Mouse (Mus musculus): ENCODE results near the gene Psmb7.

Gene Psmb7

GRCm38 (mm10) chr2:38641761-38642160, 2.1 kb downstream of the Psmb7 start:
- DNase-seq (ENCODE audit: low read depth) = no peak

- DNase-seq (ENCODE audit: low read depth) = no peak
These were observed 6.1 kb downstream of the Psmb7 start for GRCm38 (mm10) chr2:38637716-38638267.

- no peak for DNase-seq (ENCODE audit: low read depth)
These were observed 13.3 kb downstream of the Psmb7 start for GRCm38 (mm10) chr2:38630574-38630973.

- no peak for DNase-seq (ENCODE audit: low read depth)
These were observed 14.4 kb downstream of the Psmb7 start for GRCm38 (mm10) chr2:38629451-38629850.

- no peak for DNase-seq (ENCODE audit: low read depth)
These were observed 15.1 kb downstream of the Psmb7 start for GRCm38 (mm10) chr2:38628801-38629200.

- DNase-seq (ENCODE audit: low read depth) = no peak
These were observed 19.9 kb downstream of the Psmb7 start for GRCm38 (mm10) chr2:38623821-38624590.

- no peak for DNase-seq (ENCODE audit: low read depth)
These were observed 20.5 kb downstream of the Psmb7 start for GRCm38 (mm10) chr2:38623411-38623810.

- no peak for DNase-seq (ENCODE audit: low read depth)
These were observed 22.3 kb downstream of the Psmb7 start for GRCm38 (mm10) chr2:38621610-38622021.

GRCm38 (mm10) chr2:38621076-38621475, 22.8 kb downstream of the Psmb7 start:
- no peak for DNase-seq (ENCODE audit: low read depth)

GRCm38 (mm10) chr2:38619777-38620176, 24.1 kb downstream of the Psmb7 start:
- no peak for DNase-seq (ENCODE audit: low read depth)

GRCm38 (mm10) chr2:38616956-38617872, 26.7 kb downstream of the Psmb7 start:
- no peak for DNase-seq (ENCODE audit: low read depth)

GRCm38 (mm10) chr2:38616072-38616471, 27.8 kb downstream of the Psmb7 start:
- no peak for DNase-seq (ENCODE audit: low read depth)

GRCm38 (mm10) chr2:38614437-38614836, 29.4 kb downstream of the Psmb7 start:
- no peak for DNase-seq (ENCODE audit: low read depth)

GRCm38 (mm10) chr2:38613576-38613975, 30.3 kb downstream of the Psmb7 start:
- no peak for DNase-seq (ENCODE audit: low read depth)

GRCm38 (mm10) chr2:38612596-38612995, 31.3 kb downstream of the Psmb7 start:
- no peak for DNase-seq (ENCODE audit: low read depth)

GRCm38 (mm10) chr2:38610161-38610560, 33.7 kb downstream of the Psmb7 start:
- no peak for DNase-seq (ENCODE audit: low read depth)

- DNase-seq (ENCODE audit: low read depth) = no peak
These were observed 34.6 kb downstream of the Psmb7 start for GRCm38 (mm10) chr2:38609310-38609709.

GRCm38 (mm10) chr2:38608831-38609309, 35.0 kb downstream of the Psmb7 start:
- DNase-seq (ENCODE audit: low read depth) = no peak

- no peak for DNase-seq (ENCODE audit: low read depth)
These were observed 36.2 kb downstream of the Psmb7 start for GRCm38 (mm10) chr2:38607716-38608115.

- no peak for DNase-seq (ENCODE audit: low read depth)
These were observed 43.0 kb downstream of the Psmb7 start for GRCm38 (mm10) chr2:38600842-38601241.

GRCm38 (mm10) chr2:38598395-38598794, 45.5 kb downstream of the Psmb7 start:
- no peak for DNase-seq (ENCODE audit: low read depth)

- DNase-seq (ENCODE audit: low read depth) = peak; percentile 20
These were observed 46.0 kb downstream of the Psmb7 start for GRCm38 (mm10) chr2:38597896-38598295.

- no peak for DNase-seq (ENCODE audit: low read depth)
These were observed 49.0 kb downstream of the Psmb7 start for GRCm38 (mm10) chr2:38594874-38595273.

Measured in c-Kit-positive CD71-positive TER-119-negative erythroid progenitor cells, embryonic 14.5 days (primary cell).